Comparison of ENCODE assay signal across 13 mouse cellular contexts in genomic region chr17:26510146-26511045, GRCm38 (mm10). TPM values are rescaled to one million over a fixed set of nuclear protein-coding genes. Genes with fewer than 3 reads are reported as not detected.
A peak's percentile ranks its signal among the peaks of the same experiment; 100 is the strongest.
DNase-seq lines count a peak whose midpoint lies in the region; ATAC-seq lines count a peak whose summit lies in the region.
"Had no signal": no experiment of that assay in that cellular context is flagged by ENCODE, and none has a peak within 500 bp of the region (broad histone marks: within the 10 kb centered on the region; RNA-seq: fewer than 3 reads in every experiment).

No protein-coding gene starts in this region.

- ATAC-seq in CD4-positive, CD25-positive, alpha-beta regulatory T cell, adult 4 months = no peak
- ATAC-seq in heart, embryonic 14.5 days (ENCODE audit: insufficient number of reproducible peaks, insufficient read depth, low FRiP score, low read depth) = no peak
- no peak for ATAC-seq in liver, embryonic 16.5 days (ENCODE audit: low read depth)

- H3K36me3 ChIP-seq in heart, embryonic 14.5 days (ENCODE audit: control insufficient read depth, insufficient read depth, low read length) = peaks cover 17% of the 10 kb centered on the region
- peaks cover 14% of the 10 kb centered on the region for H3K36me3 ChIP-seq in liver, embryonic 16.5 days (ENCODE audit: control insufficient read depth, insufficient read depth)

- peaks cover 42 to 62% of the 10 kb centered on the region in 2 experiments for H3K4me1 ChIP-seq in heart, embryonic 14.5 days (ENCODE audit: control insufficient read depth in 2 of 2, insufficient read depth in 2 of 2, low read length in 2 of 2)
- H3K4me1 ChIP-seq in liver, embryonic 16.5 days (ENCODE audit: control insufficient read depth, low read depth, low read length) = peaks cover 77% of the 10 kb centered on the region

- H3K27me3 ChIP-seq in heart, embryonic 14.5 days (ENCODE audit: control insufficient read depth, insufficient read depth, low read length) = no peaks in the 10 kb centered on the region
- H3K27me3 ChIP-seq in liver, embryonic 16.5 days (ENCODE audit: control insufficient read depth, insufficient read depth, low read depth, low read length) = no peaks in the 10 kb centered on the region
- H3K27me3 ChIP-seq: embryonic facial prominence, embryonic 12.5 days had no signal

- 77% methylated on average over 15 of the region's 15 CpGs for WGBS in heart, embryonic 14.5 days
- 77% methylated on average over 15 of the region's 15 CpGs for WGBS in liver, embryonic 16.5 days (ENCODE audit: insufficient replicate concordance)

- H3K9ac ChIP-seq in heart, embryonic 14.5 days (ENCODE audit: low read length) = peak overlapping the region; percentile 21; the same call in 1 of the 2 replicates
- H3K9ac ChIP-seq in liver, embryonic 16.5 days (ENCODE audit: low read depth, low read length) = peak overlapping the region; percentile 1; the same call in 1 of the 2 replicates
- H3K9ac ChIP-seq: embryonic facial prominence, embryonic 12.5 days had no signal

- peak; percentile 10 for DNase-seq in CD4-positive, CD25-positive, alpha-beta regulatory T cell, adult 2 months (ENCODE audit: low read depth, low spot score)
- no peak for DNase-seq in heart, adult 9 months (ENCODE audit: low spot score in 2 of 2)
- DNase-seq in NIH3T3 (ENCODE audit: low read depth) (peak; percentile 57), adipocyte (ENCODE audit: low spot score) (no peak)
- DNase-seq in layer of hippocampus, adult 9-11 months = no peak
- DNase-seq: adrenal gland, adult 8-10 months; kidney, adult 9 months; left cerebral cortex, postnatal 4 days; thymus, postnatal 36 days had no signal

- no peak overlapping the region for H3K4me2 ChIP-seq in heart, embryonic 14.5 days (ENCODE audit: low read length)
- no peak overlapping the region for H3K4me2 ChIP-seq in liver, embryonic 16.5 days (ENCODE audit: low read depth, low read length)

- H3K9me3 ChIP-seq in heart, embryonic 14.5 days (ENCODE audit: control insufficient read depth, low read length) = no peaks in the 10 kb centered on the region
- no peaks in the 10 kb centered on the region for H3K9me3 ChIP-seq in liver, embryonic 16.5 days (replicated peaks; ENCODE audit: control insufficient read depth, low read length)
- H3K9me3 ChIP-seq: embryonic facial prominence, embryonic 12.5 days had no signal

- H3K4me3 ChIP-seq in heart, embryonic 14.5 days (ENCODE audit: control insufficient read depth in 1 of 2, insufficient read depth in 1 of 2, low read depth in 1 of 2, low read length in 2 of 2) = no peak overlapping the region
- no peak overlapping the region for H3K4me3 ChIP-seq in liver, embryonic 16.5 days (ENCODE audit: low read depth, low read length)
- H3K4me3 ChIP-seq: embryonic facial prominence, embryonic 12.5 days had no signal

- no peak overlapping the region; a peak in 1 of 4 replicates for H3K27ac ChIP-seq in heart, embryonic 14.5 days (replicated peaks in 1 of 2; ENCODE audit: control insufficient read depth in 1 of 2, insufficient read depth in 1 of 2, low read depth in 2 of 2, low read length in 2 of 2)
- H3K27ac ChIP-seq in liver, embryonic 16.5 days (ENCODE audit: low read length) = peak overlapping the region; percentile 47

RNA-seq across cellular contexts. Expression of gene Ergic1, which starts 50.9 kb away (rescaled TPM):
- polyA plus RNA-seq in CD4-positive, CD25-positive, alpha-beta regulatory T cell, adult 4 months (2017; shearing (Covaris generic)) = 10 to 100 TPM; 37.2 to 77.2 TPM
- 120 and 121 TPM in 2 replicates for polyA plus RNA-seq in heart, embryonic 14.5 days (2014; fragmentation: Nextera tagmentation; extraction: Ambion mirVana)
- 36.0 and 39.0 TPM in 2 replicates for polyA plus RNA-seq in liver, embryonic 16.5 days (2015; fragmentation: Nextera tagmentation; extraction: Ambion mirVana)

RNA-seq across cellular contexts. Expression of gene Dusp1, which starts 51.5 kb away (rescaled TPM):
- polyA plus RNA-seq in CD4-positive, CD25-positive, alpha-beta regulatory T cell, adult 4 months (2017; shearing (Covaris generic)) = 10 to 100 TPM; 24.6 to 24.7 TPM
- 30.2 and 36.9 TPM in 2 replicates for polyA plus RNA-seq in heart, embryonic 14.5 days (2014; fragmentation: Nextera tagmentation; extraction: Ambion mirVana)
- 22.7 and 25.9 TPM in 2 replicates for polyA plus RNA-seq in liver, embryonic 16.5 days (2015; fragmentation: Nextera tagmentation; extraction: Ambion mirVana)

Comparison
In these comparisons a context has a peak if more than half of its experiments do, and no peak if none do; other contexts are left out.
1. DNase-seq: peak in CD4-positive, CD25-positive, alpha-beta regulatory T cell, adult 2 months (single experiment) and NIH3T3 (single experiment); none in heart, adult 9 months (0 of 2), layer of hippocampus, adult 9-11 months (single experiment) and adipocyte (single experiment).